Mouse (Mus musculus): ENCODE data around the gene Olfr191.
A peak's percentile ranks its signal among the peaks of the same experiment; 100 is the strongest.
"Not testable (repeated sequence)": the region's sequence is repeated elsewhere in the genome, so short reads cannot be mapped to it uniquely, and the experiment has no call there.

Olfr191 gene

DNA sequence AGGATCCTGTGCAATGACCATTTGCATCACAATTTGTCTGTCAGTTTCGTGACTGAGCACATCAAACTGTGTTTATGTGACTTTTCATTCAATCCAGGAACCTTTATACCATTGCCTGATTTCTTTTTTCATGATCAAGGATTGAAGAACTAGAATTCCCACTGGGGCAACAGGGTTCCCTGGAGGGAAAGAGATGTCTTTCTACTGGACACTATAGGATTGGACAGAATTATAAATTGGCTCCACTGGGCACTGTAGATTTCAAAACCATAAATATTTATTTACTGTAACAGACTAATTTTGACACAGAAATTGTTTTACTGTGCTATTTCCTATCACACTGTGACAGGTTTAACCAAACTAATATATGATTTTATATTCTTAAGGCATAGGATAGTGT, at the start of gene Olfr191:
Olfr191 (minus strand) TSS at position 101 of the 400 bp plus-strand sequence.
- DNase-seq (ENCODE audit: low read depth, low spot score), result peak; percentile 3

DNA sequence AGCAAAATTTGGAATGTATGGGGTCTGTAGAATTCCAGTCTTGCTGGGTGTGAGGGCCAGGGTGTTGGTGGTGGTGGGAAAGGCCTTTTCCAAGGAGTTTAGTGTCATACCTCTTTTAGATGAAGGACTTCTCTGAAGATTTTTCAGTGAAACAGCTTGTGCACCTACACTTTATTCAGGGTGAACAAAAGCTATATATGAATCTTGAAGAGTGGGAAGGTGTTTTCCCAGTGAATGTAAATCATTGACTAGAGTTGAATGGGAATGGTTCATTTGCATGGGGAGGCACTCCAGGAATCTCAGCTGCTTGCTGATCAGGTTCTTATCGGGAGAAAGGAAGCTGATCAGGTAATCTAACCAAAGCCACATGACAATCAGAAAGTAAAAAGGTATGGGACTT, 41.1 kb upstream of the Olfr191 start:
- no peak for DNase-seq (ENCODE audit: low read depth, low spot score)

DNA sequence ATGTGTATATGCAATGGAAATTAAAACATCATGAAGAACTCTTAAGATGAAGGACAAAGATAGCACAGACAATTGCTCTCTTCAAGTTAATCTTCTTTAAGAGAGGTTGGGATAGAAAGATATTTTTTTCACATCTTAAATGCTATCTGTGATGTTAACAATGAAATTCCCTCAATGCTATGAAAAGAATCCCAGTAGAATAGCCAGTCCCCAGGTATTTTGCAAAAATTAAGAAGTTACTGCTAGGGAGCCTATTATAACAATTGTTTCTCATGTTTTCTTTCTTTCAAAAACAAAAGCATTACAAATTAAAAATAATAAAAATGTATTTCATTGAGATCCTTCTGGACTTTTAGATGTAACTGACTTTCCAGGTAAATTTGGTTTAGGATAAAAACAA, 31.3 kb upstream of the Olfr191 start, which contains the start of gene Olfr194:
Olfr194 (minus strand) TSS at position 101 of the 400 bp plus-strand sequence.
- no peak for DNase-seq (ENCODE audit: low read depth, low spot score)

DNA sequence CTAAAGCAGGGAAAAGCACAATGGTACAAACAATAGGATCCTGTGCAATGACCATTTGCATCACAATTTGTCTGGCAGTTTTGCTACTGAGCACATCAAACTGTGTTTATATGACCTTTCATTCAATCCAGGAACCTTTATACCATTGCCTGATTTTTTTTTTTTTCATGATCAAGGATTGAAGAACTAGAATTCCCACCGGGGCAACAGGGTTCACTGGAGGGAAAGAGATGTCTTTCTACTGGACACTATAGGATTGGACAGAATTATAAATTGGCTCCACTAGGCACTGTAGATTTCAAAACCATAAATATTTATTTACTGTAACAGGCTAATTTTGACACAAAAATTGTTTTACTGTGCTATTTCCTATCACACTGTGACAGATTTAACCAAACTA, 22.2 kb upstream of the Olfr191 start, which contains the start of gene Olfr193:
Olfr193 (minus strand) TSS at position 101 of the 400 bp plus-strand sequence.
- DNase-seq (ENCODE audit: low read depth, low spot score), result no peak

DNA sequence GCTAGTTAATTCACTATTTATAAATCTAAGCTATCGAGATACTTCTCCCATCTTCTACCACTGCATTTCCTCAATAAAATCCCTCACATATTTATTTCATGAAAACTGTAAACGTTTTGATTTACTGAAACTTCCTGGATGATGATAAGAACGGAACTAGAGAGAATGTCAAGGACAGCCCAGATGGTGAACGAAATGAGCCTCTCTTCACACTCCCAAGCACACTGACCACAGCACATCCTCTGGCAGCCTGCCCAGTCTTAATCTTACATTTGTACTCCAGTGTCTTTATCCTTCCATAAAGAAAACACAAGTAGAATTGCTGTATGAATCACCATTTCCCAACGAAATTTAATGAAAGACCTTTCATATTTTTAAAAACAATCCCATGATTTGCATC, 18.9 kb upstream of the Olfr191 start:
- not testable (repeated sequence) for DNase-seq (ENCODE audit: low read depth, low spot score)

DNA sequence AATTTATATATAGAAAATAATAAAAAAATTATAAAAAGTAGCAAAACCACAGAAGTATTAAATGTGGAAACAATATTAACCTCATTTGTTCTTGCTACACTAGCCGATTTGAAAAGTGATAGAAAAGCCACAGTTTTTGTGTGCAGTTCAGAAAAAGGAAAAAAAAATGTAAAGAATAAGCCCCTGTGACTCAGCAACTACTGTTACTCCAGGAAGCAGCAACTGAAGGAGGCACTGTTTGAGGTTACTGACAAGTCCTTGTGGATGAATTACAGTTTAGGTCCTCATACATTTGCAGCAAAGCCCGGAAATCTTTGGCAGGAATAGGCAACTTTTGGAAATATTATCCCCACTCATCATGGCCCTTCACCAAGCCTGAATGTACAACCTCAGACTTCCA, 15.7 kb upstream of the Olfr191 start:
- no peak for DNase-seq (ENCODE audit: low read depth, low spot score)

DNA sequence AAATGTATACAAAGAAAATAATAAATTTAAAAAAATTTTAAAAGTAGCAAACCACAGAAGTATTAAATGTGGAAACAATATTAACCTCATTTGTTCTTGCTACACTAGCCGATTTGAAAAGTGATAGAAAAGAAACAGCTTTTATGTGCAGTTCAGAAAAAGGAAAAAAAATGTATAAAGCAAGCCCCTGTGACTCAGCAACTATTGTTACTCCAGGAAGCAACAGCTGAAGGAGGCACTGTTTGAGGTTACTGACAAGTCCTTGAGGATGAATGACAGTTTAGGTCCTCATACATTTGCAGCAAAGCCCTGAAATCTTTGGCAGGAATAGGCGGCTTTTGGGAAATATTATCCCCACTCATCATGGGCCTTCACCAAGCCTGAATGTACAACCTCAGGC, 8.5 kb downstream of the Olfr191 start:
- not testable (repeated sequence) for DNase-seq (ENCODE audit: low read depth, low spot score)

DNA sequence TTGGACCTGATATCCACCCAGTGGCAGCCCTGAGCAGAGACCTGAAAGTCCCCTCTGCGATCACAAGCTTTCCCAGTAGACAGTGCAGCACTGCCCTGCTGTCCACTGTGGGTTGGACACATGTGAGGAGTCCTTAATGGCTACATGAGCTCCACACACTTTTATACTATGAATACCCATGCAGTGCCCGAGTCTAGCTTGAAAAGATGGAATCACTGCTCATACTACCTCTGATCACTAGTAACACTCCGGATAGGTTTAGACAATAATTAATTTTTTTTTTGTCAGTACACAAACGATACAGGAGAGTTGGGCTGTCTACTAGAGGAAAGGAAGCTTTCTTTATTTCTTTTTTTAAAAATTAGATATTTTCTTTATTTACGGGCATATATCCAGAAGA, 11.7 kb downstream of the Olfr191 start, which contains the start of gene Olfr190:
Olfr190 (minus strand) TSS at position 101 of the 400 bp plus-strand sequence.
- no peak for DNase-seq (ENCODE audit: low read depth, low spot score)

DNA sequence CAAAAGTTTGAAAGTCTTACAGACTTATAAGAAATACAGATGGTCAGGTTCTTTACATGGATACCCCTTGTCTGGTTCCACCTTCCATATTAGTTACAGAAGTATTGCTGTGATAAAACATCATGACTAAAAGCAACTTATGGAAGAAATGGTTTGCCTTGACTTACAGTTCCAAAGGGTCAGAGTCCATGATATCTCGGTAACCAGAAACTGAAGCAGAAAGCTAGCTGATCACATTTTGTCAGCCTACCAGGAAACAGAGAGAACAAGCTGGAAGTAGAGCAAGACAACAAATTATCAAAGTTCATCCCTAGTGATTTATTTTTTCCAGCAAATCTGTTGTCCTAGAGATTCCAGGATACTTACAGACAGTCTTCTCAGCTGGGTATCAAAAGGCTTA, 16.1 kb downstream of the Olfr191 start:
- DNase-seq (ENCODE audit: low read depth, low spot score), result no peak

DNA sequence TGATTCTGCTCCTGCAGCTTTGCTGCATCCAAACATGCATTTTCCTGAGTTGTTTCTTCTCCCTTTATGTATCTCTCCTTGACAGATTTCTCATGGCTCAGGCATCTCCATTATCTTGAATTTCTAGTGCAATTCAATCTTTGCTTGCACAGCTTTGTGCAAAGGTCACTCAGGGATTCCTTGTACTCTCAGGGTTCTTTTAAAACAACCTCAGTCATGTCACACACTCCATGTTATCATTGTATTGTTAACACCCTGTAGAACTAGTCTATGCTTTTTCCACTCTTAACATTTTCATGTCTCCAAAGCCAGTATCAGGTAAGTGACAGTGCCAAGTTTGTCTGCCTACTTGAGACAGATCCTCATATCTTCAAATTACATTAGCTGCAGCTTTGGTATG, 17.9 kb downstream of the Olfr191 start:
- DNase-seq (ENCODE audit: low read depth, low spot score), result no peak

DNA sequence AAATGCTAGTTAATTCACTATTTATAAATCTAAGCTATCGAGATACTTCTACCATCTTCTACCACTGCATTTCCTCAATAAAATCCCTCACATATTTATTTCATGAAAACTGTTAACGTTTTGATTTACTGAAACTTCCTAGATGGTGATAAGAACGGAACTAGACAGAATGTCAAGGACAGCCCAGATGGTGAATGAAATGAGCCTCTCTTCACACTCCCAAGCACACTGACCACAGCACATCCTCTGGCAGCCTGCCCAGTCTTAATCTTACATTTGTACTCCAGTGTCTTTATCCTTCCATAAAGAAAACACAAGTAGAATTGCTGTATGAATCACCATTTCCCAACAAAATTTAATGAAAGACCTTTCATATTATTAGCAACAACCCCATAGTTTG, 27.2 kb downstream of the Olfr191 start:
- DNase-seq (ENCODE audit: low read depth, low spot score), result not testable (repeated sequence)

DNA sequence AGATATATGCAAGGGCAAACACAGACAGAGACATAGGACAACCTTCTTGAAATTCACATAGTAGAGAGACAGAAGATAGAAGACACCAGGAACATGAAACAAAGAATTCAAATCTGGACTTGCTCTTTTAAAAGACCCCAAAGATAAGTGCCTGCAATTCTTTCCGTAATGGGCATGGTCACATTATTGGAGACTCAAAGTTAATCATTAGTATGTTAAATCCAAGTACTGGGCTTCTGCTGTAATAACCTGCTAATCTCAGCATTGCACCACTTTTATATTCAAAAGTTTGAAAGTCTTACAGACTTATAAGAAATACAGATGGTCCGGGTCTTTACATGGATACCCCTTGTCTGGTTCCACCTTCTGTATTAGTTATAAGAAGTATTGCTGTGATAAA, 40.3 kb downstream of the Olfr191 start:
- not testable (repeated sequence) for DNase-seq (ENCODE audit: low read depth, low spot score)

DNA sequence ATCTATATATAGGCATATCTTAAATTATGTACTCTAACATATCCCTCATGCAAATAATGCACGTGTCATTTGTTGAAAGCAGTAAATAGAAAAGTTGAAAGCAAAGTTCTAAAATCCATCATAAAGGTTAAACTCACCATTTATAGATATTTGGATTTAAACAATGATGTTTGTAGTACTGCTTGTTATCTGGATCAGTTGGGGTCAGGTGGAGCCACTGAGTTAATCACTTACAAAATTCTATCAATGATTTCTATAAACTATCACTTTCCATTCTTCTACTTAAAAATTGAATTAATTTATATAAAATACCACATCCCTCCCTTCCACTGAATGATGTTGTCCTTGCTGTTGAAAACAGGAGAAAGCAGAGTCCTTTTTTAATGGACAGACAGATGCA, 40.8 kb downstream of the Olfr191 start:
- DNase-seq (ENCODE audit: low read depth, low spot score), result no peak

DNA sequence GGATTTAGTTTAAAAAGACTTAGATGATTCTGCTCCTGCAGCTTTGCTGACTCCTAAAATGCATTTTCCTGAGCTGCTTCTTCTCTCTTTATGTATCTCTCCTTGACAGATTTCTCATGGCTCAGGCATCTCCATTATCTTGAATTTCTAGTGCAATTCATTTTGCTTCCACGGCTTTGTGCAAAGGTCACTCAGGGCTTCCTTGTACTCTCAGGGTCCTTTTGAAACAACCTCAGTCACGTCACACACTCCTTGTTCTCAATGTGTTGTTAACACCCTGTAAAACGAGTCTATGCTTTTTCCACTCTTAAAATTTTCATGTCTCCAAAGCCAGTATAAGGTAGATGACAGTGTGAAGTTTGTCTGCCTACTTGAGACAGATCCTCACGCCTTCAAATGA, 42.0 kb downstream of the Olfr191 start:
- no peak for DNase-seq (ENCODE audit: low read depth, low spot score)

DNA sequence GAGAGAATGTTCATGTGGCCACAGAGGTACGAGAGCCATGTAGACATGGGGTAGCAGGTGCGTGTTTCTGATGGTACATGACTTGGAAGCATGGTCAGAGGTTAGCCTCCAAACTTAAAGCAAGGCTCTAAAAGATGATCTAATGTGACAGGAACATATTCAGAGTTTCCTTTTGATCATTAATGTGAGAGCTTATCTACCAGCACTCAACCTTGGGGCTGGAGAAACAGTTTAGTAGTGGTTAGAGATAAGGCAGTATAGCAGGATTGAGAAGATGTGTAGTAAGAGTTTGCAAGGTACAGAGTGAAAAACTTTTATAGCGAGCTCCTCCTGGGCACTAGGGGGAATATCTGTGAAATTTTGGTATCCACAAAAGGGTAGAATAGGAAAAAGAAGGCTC, 43.8 kb downstream of the Olfr191 start:
- DNase-seq (ENCODE audit: low read depth, low spot score), result no peak

DNA sequence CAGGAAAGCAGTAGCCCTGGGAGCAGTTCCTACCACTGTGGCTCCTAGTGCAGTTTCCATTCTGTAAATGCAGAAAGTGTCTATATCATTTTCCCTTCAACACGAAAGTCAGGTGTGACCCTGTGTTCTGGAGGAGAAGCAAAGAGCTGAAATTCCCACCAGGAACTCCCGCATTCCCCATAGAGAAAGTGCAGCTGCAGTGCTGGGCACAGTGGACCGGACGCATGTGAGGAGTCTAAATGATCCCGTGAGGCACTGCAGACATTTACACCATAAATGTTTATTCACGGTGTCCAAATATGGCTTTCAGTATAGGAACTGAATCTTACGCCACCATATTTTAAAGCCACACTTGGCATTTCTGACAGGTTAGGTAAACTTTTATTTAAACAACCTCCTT, 49.9 kb downstream of the Olfr191 start, which contains the start of gene Olfr187:
Olfr187 (minus strand) TSS at position 58 of the 400 bp plus-strand sequence.
- DNase-seq (ENCODE audit: low read depth, low spot score), result no peak
